ENCODE assay signal across 14 mouse cellular contexts in the genomic region with DNA sequence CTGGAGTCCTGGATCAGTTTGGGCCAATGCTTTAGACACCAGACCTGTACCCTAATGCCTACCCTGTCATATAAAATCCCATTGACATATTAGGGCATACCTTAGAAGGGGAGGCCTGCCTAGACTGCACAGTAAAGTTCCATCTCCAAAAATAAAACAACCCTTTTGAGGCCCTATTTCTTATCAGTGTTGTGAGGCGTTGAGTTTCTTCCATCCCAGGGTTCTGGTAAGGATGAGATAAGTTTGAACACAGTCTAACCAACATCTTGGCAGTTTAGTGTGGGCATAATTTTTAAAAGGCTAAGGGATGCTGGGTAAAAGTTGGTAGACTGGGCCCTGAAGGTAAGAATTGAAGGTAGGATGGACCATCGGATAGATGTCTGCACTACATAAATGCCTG. TPM values are rescaled to one million over a fixed set of nuclear protein-coding genes. Genes with fewer than 3 reads are reported as not detected.
DNase-seq lines count a peak whose midpoint lies in the region; ATAC-seq and TF ChIP-seq lines count a peak whose summit lies in the region.
"Had no signal": no experiment of that assay in that cellular context is flagged by ENCODE, and none has a peak within 500 bp of the region (broad histone marks: within the 10 kb centered on the region; RNA-seq: fewer than 3 reads in every experiment).

No protein-coding gene starts in this region.

- peaks cover 30% of the 10 kb centered on the region for H3K4me1 ChIP-seq in heart, embryonic 15.5 days (replicated peaks)
- H3K4me1 ChIP-seq in neural tube, embryonic 13.5 days (replicated peaks), result peaks cover 51% of the 10 kb centered on the region
- peaks cover 10% of the 10 kb centered on the region for H3K4me1 ChIP-seq in cerebellum, adult 2 months (ENCODE audit: control insufficient read depth, insufficient read depth, low read length)

- WGBS in heart, embryonic 15.5 days, result 66% methylated on average over 2 of the region's 2 CpGs
- WGBS in neural tube, embryonic 13.5 days, result 93% methylated on average over 2 of the region's 2 CpGs
- WGBS in cerebellum, adult 2 months, result 97% methylated on average over 2 of the region's 2 CpGs

- DNase-seq in heart, postnatal 36 days, result no peak
- DNase-seq in neural tube, embryonic 10.5 days (ENCODE audit: extremely low spot score, low spot score), result no peak
- no peak for DNase-seq in cerebellum, adult 2 months
- DNase-seq in Muller cell, postnatal 12 days (ENCODE audit: inconsistent ontology term), result no peak
- DNase-seq: adrenal gland, postnatal 14 days; cerebellum, adult 9-10 months; kidney, postnatal 36 days; right cerebral cortex, postnatal 4 days had no signal

- no peak overlapping the region; the same call in 1 of the 2 replicates for H3K9ac ChIP-seq in heart, embryonic 15.5 days
- H3K9ac ChIP-seq in neural tube, embryonic 13.5 days, result no peak overlapping the region
- H3K9ac ChIP-seq: intestine, embryonic 15.5 days had no signal

- 0 out of 2 replicates have a peak overlapping the region, but pooled peaks have one; percentile 7 for H3K27ac ChIP-seq in heart, embryonic 15.5 days
- H3K27ac ChIP-seq in neural tube, embryonic 13.5 days (replicated peaks), result no peak overlapping the region
- H3K27ac ChIP-seq in cerebellum, adult 2 months (ENCODE audit: insufficient read depth, low read length), result no peak overlapping the region
- H3K27ac ChIP-seq: intestine, embryonic 15.5 days; left cerebral cortex, adult 2 months had no signal

- intact Hi-C loops in heart, postnatal 36 days (cut with DNase I), result loop anchor here (5.0 to 10.0 kb wide), 2 partner anchors 113 to 465 kb away; partner anchors contain the start of genes Metrnl and Wdr45b

- no peak for ATAC-seq in heart, embryonic 15.5 days (replicated peaks; ENCODE audit: insufficient number of reproducible peaks, insufficient read depth, low FRiP score, low read depth)
- no peak for ATAC-seq in neural tube, embryonic 13.5 days (ENCODE audit: low read depth)
- peak; percentile 55 for ATAC-seq in erythroid progenitor cell, adult 5-6 weeks (replicated peaks; ENCODE audit: low FRiP score, poor library complexity, severe bottlenecking)
- ATAC-seq: intestine, embryonic 15.5 days had no signal

- no peak for TF ChIP-seq POLR2A in cerebellum, adult 2 months (IDR thresholded peaks at IDR 0.05; ENCODE audit: borderline replicate concordance, insufficient read depth, low read length)

- H3K4me2 ChIP-seq in heart, embryonic 15.5 days, result peak overlapping the region; percentile 16; the same call in 1 of the 2 replicates
- peak overlapping the region; percentile 76; the same call in 1 of the 2 replicates for H3K4me2 ChIP-seq in neural tube, embryonic 13.5 days

- no peak overlapping the region for H3K4me3 ChIP-seq in heart, embryonic 15.5 days
- no peak overlapping the region for H3K4me3 ChIP-seq in neural tube, embryonic 13.5 days
- no peak overlapping the region for H3K4me3 ChIP-seq in cerebellum, adult 2 months (replicated peaks; ENCODE audit: insufficient read depth, low read depth, low read length)
- H3K4me3 ChIP-seq: intestine, embryonic 15.5 days; left cerebral cortex, adult 2 months had no signal

- TF ChIP-seq CTCF in cerebellum, adult 2 months (IDR thresholded peaks at IDR 0.05; ENCODE audit: borderline replicate concordance, insufficient read depth, low read depth, low read length), result no peak

- H3K9me3 ChIP-seq in heart, embryonic 15.5 days (replicated peaks), result no peaks in the 10 kb centered on the region
- H3K9me3 ChIP-seq in neural tube, embryonic 13.5 days, result no peaks in the 10 kb centered on the region
- H3K9me3 ChIP-seq: intestine, embryonic 15.5 days had no signal

- peaks cover 46% of the 10 kb centered on the region for H3K36me3 ChIP-seq in heart, embryonic 15.5 days
- H3K36me3 ChIP-seq in neural tube, embryonic 13.5 days, result peaks cover 56% of the 10 kb centered on the region

- no peaks in the 10 kb centered on the region for H3K27me3 ChIP-seq in heart, embryonic 15.5 days
- no peaks in the 10 kb centered on the region for H3K27me3 ChIP-seq in neural tube, embryonic 13.5 days
- H3K27me3 ChIP-seq in cerebellum, adult 2 months (ENCODE audit: control insufficient read depth, insufficient read depth, low read length), result no peaks in the 10 kb centered on the region
- H3K27me3 ChIP-seq: CH12.LX; intestine, embryonic 15.5 days had no signal

RNA-seq across cellular contexts. Expression of gene Narf, which starts 2.6 kb away (rescaled TPM):
- polyA plus RNA-seq in heart, embryonic 15.5 days (2015; fragmentation: Nextera tagmentation; extraction: Ambion mirVana), result 52.4 and 65.6 TPM in 2 replicates
- total RNA-seq in heart, postnatal 36 days (2021), result 100 to 1,000 TPM in 1 of 2 experiments, 10 to 100 TPM in 1; 97.1 to 105 TPM
- polyA plus RNA-seq in neural tube, embryonic 13.5 days (2015; fragmentation: Nextera tagmentation; extraction: Ambion mirVana), result 104 and 112 TPM in 2 replicates
- 109 and 126 TPM in 2 replicates for total RNA-seq in erythroid progenitor cell, adult 5-6 weeks (2015; ENCODE audit: low replicate concordance)
- total RNA-seq in erythroid progenitor cell, adult 5-6 weeks (2017; ENCODE audit: low replicate concordance), result 181 and 186 TPM in 2 replicates
- 60.4 and 68.9 TPM in 2 replicates for polyA plus RNA-seq in cerebellum, adult 2 months (2012; rRNA removed)

RNA-seq across cellular contexts. Expression of gene Cybc1, which starts 10.5 kb away (rescaled TPM):
- 19.1 and 29.7 TPM in 2 replicates for polyA plus RNA-seq in heart, embryonic 15.5 days (2015; fragmentation: Nextera tagmentation; extraction: Ambion mirVana)
- 10 to 100 TPM in 1 of 2 experiments, 1 to 10 TPM in 1; 7.5 to 10.9 TPM for total RNA-seq in heart, postnatal 36 days (2021)
- 36.9 and 40.4 TPM in 2 replicates for polyA plus RNA-seq in neural tube, embryonic 13.5 days (2015; fragmentation: Nextera tagmentation; extraction: Ambion mirVana)
- total RNA-seq in erythroid progenitor cell, adult 5-6 weeks (2015; ENCODE audit: low replicate concordance), result 24.3 and 34.6 TPM in 2 replicates
- 27.3 and 47.9 TPM in 2 replicates for total RNA-seq in erythroid progenitor cell, adult 5-6 weeks (2017; ENCODE audit: low replicate concordance)
- 36.2 and 37.4 TPM in 2 replicates for polyA plus RNA-seq in cerebellum, adult 2 months (2012; rRNA removed)

RNA-seq across cellular contexts. Expression of gene Foxk2, which starts 20.1 kb away (rescaled TPM):
- 5.7 and 8.2 TPM in 2 replicates for polyA plus RNA-seq in heart, embryonic 15.5 days (2015; fragmentation: Nextera tagmentation; extraction: Ambion mirVana)
- 10 to 100 TPM; 16.5 to 17.2 TPM for total RNA-seq in heart, postnatal 36 days (2021)
- polyA plus RNA-seq in neural tube, embryonic 13.5 days (2015; fragmentation: Nextera tagmentation; extraction: Ambion mirVana), result 10.5 and 10.9 TPM in 2 replicates
- total RNA-seq in erythroid progenitor cell, adult 5-6 weeks (2015; ENCODE audit: low replicate concordance), result 16.6 and 18.4 TPM in 2 replicates
- total RNA-seq in erythroid progenitor cell, adult 5-6 weeks (2017; ENCODE audit: low replicate concordance), result 15.8 and 32.2 TPM in 2 replicates
- polyA plus RNA-seq in cerebellum, adult 2 months (2012; rRNA removed), result 44.7 and 47.1 TPM in 2 replicates

RNA-seq across cellular contexts. Expression of gene Ogfod3, which starts 35.2 kb away (rescaled TPM):
- polyA plus RNA-seq in heart, embryonic 15.5 days (2015; fragmentation: Nextera tagmentation; extraction: Ambion mirVana), result 26.4 and 29.8 TPM in 2 replicates
- 10 to 100 TPM; 14.7 to 19.1 TPM for total RNA-seq in heart, postnatal 36 days (2021)
- 26.3 and 28.8 TPM in 2 replicates for polyA plus RNA-seq in neural tube, embryonic 13.5 days (2015; fragmentation: Nextera tagmentation; extraction: Ambion mirVana)
- total RNA-seq in erythroid progenitor cell, adult 5-6 weeks (2015; ENCODE audit: low replicate concordance), result 4.3 and 8.4 TPM in 2 replicates
- 1.9 and 2.1 TPM in 2 replicates for total RNA-seq in erythroid progenitor cell, adult 5-6 weeks (2017; ENCODE audit: low replicate concordance)
- polyA plus RNA-seq in cerebellum, adult 2 months (2012; rRNA removed), result 11.4 and 12.0 TPM in 2 replicates

RNA-seq across cellular contexts. Expression of gene Hexdc, which starts 35.4 kb away (rescaled TPM):
- polyA plus RNA-seq in heart, embryonic 15.5 days (2015; fragmentation: Nextera tagmentation; extraction: Ambion mirVana), result 7.3 and 9.2 TPM in 2 replicates
- 10 to 100 TPM in 1 of 2 experiments, 1 to 10 TPM in 1; 9.2 to 10.5 TPM for total RNA-seq in heart, postnatal 36 days (2021)
- polyA plus RNA-seq in neural tube, embryonic 13.5 days (2015; fragmentation: Nextera tagmentation; extraction: Ambion mirVana), result 16.8 and 17.8 TPM in 2 replicates
- total RNA-seq in erythroid progenitor cell, adult 5-6 weeks (2015; ENCODE audit: low replicate concordance), result 0.42 and 0.72 TPM in 2 replicates
- total RNA-seq in erythroid progenitor cell, adult 5-6 weeks (2017; ENCODE audit: low replicate concordance), result 4.7 and 5.8 TPM in 2 replicates
- polyA plus RNA-seq in cerebellum, adult 2 months (2012; rRNA removed), result 54.1 and 61.0 TPM in 2 replicates
